Mouse (Mus musculus): ENCODE data around the gene Tert.

- TF ChIP-seq POLR2A (IDR thresholded peaks at IDR 0.05; ENCODE audit: low read depth, low read length) (no peak), CTCF (conservative IDR thresholded peaks at IDR 0.05; ENCODE audit: insufficient read depth, insufficient read length, low read depth, low read length) (no peak)
Observed at GRCm38 (mm10) chr13:73596276-73596675, 30.4 kb upstream of the Tert start.
